Mouse (Mus musculus): ENCODE measurements around the gene Gm49450. TPM values are rescaled to one million over a fixed set of nuclear protein-coding genes. Genes with fewer than 3 reads are reported as not detected.

The Gm49450 gene
- polyA plus RNA-seq, 1 experiment = not detected

GRCm38 (mm10) chr15:98985982-98986715 is 32.8 kb upstream of the Gm49450 start:
- Histone ChIP-seq H3K27ac (ENCODE audit: insufficient read depth, low read depth, low read length) (peak overlapping the region; percentile 92), H3K4me1 (ENCODE audit: control insufficient read depth, insufficient read depth, low read length) (peaks cover 7% of the 10 kb centered on the region), H3K4me3 (ENCODE audit: insufficient read depth, low read length) (peak overlapping the region; percentile 82)
- TF ChIP-seq CTCF (IDR thresholded peaks at IDR 0.05; ENCODE audit: low read depth, low read length) (no peak), POLR2A (IDR thresholded peaks at IDR 0.05; ENCODE audit: borderline replicate concordance, low read depth, low read length) (no peak)

DNA sequence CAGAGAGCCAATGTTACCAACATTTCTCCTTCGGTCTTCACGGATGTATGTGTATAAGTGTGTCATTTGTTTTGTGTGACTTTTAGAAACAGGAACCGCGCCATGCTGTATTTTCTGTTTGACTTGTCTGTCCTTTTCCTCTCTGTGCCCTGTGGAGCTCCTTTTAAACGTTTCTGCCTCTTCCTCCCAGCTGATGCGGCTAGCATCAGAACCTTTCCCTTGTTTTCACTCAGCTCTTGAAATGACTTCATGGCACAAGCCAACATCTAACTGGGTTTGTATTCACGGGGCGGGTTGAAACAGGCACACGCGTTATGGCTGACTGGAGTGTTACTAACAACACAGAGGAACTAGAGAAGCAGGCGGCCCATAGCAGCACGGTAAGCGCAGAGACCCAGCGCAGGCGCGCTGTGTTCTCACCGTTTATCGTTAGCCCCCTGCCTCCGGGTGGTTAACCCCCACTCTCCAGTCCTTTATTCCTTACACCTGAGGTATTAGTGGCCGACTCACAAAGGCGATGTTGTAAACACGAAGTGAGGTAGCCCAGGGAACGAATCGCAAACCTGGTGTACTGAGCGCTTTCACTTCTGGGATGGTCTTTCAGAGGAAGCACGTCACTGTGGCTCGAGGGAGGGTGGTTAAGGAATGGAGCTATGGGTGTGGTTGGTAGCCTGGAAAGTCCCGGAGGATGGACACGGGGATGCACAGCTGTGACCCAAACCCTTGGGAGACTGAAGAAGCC is 32.1 kb upstream of the Gm49450 start:
- TF ChIP-seq CTCF (IDR thresholded peaks at IDR 0.05; ENCODE audit: low read depth, low read length) (no peak), POLR2A (IDR thresholded peaks at IDR 0.05; ENCODE audit: borderline replicate concordance, low read depth, low read length) (no peak)
- peak overlapping the region; percentile 82 for H3K4me3 ChIP-seq (ENCODE audit: insufficient read depth, low read length)
- H3K4me1 ChIP-seq (ENCODE audit: control insufficient read depth, insufficient read depth, low read length) = peaks cover 7% of the 10 kb centered on the region
- peak overlapping the region; percentile 92 for H3K27ac ChIP-seq (ENCODE audit: insufficient read depth, low read depth, low read length)

GRCm38 (mm10) chr15:98984681-98985080 is 31.3 kb upstream of the Gm49450 start:
- Histone ChIP-seq H3K4me3 (ENCODE audit: insufficient read depth, low read length) (peak overlapping the region; percentile 82; the same call in 1 of the 2 replicates), H3K27ac (ENCODE audit: insufficient read depth, low read depth, low read length) (peak overlapping the region; percentile 92), H3K4me1 (ENCODE audit: control insufficient read depth, insufficient read depth, low read length) (peaks cover 7% of the 10 kb centered on the region)
- TF ChIP-seq CTCF (IDR thresholded peaks at IDR 0.05; ENCODE audit: low read depth, low read length) (no peak), POLR2A (IDR thresholded peaks at IDR 0.05; ENCODE audit: borderline replicate concordance, low read depth, low read length) (no peak)

- Histone ChIP-seq H3K4me3 (ENCODE audit: insufficient read depth, low read length) (no peak overlapping the region), H3K4me1 (ENCODE audit: control insufficient read depth, insufficient read depth, low read length) (peaks cover 7% of the 10 kb centered on the region), H3K27ac (ENCODE audit: insufficient read depth, low read depth, low read length) (no peak overlapping the region)
- no peak for TF ChIP-seq CTCF (IDR thresholded peaks at IDR 0.05; ENCODE audit: low read depth, low read length)
- TF ChIP-seq POLR2A (IDR thresholded peaks at IDR 0.05; ENCODE audit: borderline replicate concordance, low read depth, low read length) = no peak
Measured at GRCm38 (mm10) chr15:98983431-98984081, 30.2 kb upstream of the Gm49450 start.

GRCm38 (mm10) chr15:98982100-98982499 is 28.7 kb upstream of the Gm49450 start:
- no peak overlapping the region for H3K27ac ChIP-seq (ENCODE audit: insufficient read depth, low read depth, low read length)
- no peak overlapping the region for H3K4me3 ChIP-seq (ENCODE audit: insufficient read depth, low read length)
- TF ChIP-seq POLR2A (IDR thresholded peaks at IDR 0.05; ENCODE audit: borderline replicate concordance, low read depth, low read length) (no peak), CTCF (IDR thresholded peaks at IDR 0.05; ENCODE audit: low read depth, low read length) (no peak)
- peaks cover 19% of the 10 kb centered on the region for H3K4me1 ChIP-seq (ENCODE audit: control insufficient read depth, insufficient read depth, low read length)

GRCm38 (mm10) chr15:98980012-98980614 is 26.8 kb upstream of the Gm49450 start:
- no peak overlapping the region for H3K27ac ChIP-seq (ENCODE audit: insufficient read depth, low read depth, low read length)
- TF ChIP-seq CTCF (IDR thresholded peaks at IDR 0.05; ENCODE audit: low read depth, low read length) (no peak), POLR2A (IDR thresholded peaks at IDR 0.05; ENCODE audit: borderline replicate concordance, low read depth, low read length) (no peak)
- no peak overlapping the region for H3K4me3 ChIP-seq (ENCODE audit: insufficient read depth, low read length)
- H3K4me1 ChIP-seq (ENCODE audit: control insufficient read depth, insufficient read depth, low read length) = peaks cover 23% of the 10 kb centered on the region

- Histone ChIP-seq H3K4me3 (ENCODE audit: insufficient read depth, low read length) (no peak overlapping the region), H3K27ac (ENCODE audit: insufficient read depth, low read depth, low read length) (no peak overlapping the region), H3K4me1 (ENCODE audit: control insufficient read depth, insufficient read depth, low read length) (peaks cover 20% of the 10 kb centered on the region)
- no peak for TF ChIP-seq CTCF (IDR thresholded peaks at IDR 0.05; ENCODE audit: low read depth, low read length)
- no peak for TF ChIP-seq POLR2A (IDR thresholded peaks at IDR 0.05; ENCODE audit: borderline replicate concordance, low read depth, low read length)
Measured at GRCm38 (mm10) chr15:98978409-98979172, 25.2 kb upstream of the Gm49450 start.

DNA sequence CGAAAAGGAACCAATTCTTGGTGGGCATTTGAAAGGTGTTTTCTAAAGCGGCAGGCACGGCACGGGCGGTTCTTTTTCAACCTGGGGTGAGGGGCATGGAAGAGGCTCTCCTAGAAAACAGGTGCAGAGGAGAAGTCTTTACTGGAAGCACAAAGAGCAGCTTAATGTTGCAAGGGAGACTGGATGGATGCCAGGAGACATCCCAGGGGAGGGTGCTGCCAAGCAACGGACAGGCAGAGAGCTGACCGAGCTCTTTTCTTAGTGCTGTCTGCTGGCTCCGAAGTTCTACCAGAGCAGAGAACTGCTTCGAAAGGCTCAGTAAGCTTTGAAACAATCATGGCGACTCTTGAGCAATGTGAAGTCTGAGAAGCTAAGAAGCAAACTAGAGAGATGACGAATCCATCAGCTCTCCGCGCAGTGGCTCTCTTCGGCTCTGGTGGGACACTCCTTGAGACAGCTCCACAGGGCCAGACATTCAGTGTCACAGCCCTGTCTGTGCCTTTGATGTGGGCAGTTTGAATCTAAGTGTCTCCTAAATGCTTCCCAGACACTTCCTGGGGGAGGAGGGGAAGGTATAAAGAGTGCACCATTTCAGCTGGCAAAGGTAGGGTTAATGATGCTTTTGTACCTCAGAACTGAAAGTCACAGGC is 24.5 kb upstream of the Gm49450 start:
- Histone ChIP-seq H3K27ac (ENCODE audit: insufficient read depth, low read depth, low read length) (peak overlapping the region; percentile 75), H3K4me3 (ENCODE audit: insufficient read depth, low read length) (no peak overlapping the region; the same call in 1 of the 2 replicates), H3K4me1 (ENCODE audit: control insufficient read depth, insufficient read depth, low read length) (peaks cover 27% of the 10 kb centered on the region)
- TF ChIP-seq CTCF (IDR thresholded peaks at IDR 0.05; ENCODE audit: low read depth, low read length) = no peak
- TF ChIP-seq POLR2A (IDR thresholded peaks at IDR 0.05; ENCODE audit: borderline replicate concordance, low read depth, low read length) = no peak
